Mouse (Mus musculus) frontal cortex, adult 2 months (tissue): ENCODE data around the gene Slf2. TPM values are rescaled to one million over a fixed set of nuclear protein-coding genes. Genes with fewer than 3 reads are reported as not detected.

Source experiments
- DNase-seq, 2 experiments: peaks; one replicate each; pipeline ENCODE4 v3.0.0; 2022; ENCODE audit warnings: low spot score in 1 of 2; ENCODE audit errors: extremely low spot score in 1 of 2
- polyA plus RNA-seq: library from polyadenylated mRNA; depleted of rRNA; stranded (reverse); fragments of >200 nt; gene quantifications from 2 replicates; pipeline ENCODE4 v1.2.3, GENCODE M21; 2012

The Slf2 gene
- polyA plus RNA-seq, 1 experiment, result 46.4 TPM

DNA sequence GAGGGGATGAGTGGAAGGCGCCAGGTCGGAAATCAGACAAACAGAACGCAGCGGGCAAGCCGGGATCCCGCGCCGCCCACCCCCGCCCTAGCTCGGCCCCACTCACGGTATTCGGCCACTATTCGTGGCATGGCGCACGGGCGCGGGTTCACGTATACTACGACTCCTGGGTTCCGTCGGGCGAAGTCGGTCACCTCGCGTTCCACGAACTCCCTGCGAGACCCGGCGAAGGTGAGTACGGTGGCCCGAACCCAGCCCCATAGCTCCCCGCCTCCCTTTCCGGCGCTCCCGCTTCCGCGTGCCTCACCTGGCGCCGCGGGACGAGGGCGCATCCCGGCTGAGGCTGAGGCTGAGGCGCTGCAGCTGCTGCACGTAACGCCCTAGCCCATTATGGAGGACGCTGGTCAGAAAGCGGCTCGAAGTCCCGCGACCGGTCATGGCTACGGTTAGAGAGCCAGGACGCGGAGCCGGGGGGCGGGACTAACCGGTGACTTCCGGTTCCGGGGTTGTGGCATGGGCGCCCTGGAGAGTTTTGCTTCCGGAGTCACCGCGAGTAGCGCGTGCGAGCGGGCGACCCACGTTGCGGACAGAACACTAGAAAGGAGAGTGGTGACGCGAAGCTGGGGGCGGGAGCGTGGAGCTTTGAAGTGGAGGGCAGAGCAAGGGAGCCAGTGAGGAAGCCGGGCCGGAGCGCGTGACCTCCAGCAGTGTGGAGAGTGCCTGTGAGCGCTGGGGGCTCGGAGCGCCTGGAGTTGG is 75.2 kb downstream of the Slf2 start, which contains the start of gene Mrpl43:
TSS of gene Mrpl43 (minus strand) at position 486 of the 756 bp plus-strand sequence.
- DNase-seq, result peak; percentile 93 to 97

GRCm38 (mm10) chr19:45007021-45007420 is 76.1 kb downstream of the Slf2 start:
- no peak for DNase-seq

- no peak for DNase-seq
These were observed 76.7 kb downstream of the Slf2 start for GRCm38 (mm10) chr19:45007425-45008191.

GRCm38 (mm10) chr19:45010646-45011045 is 79.7 kb downstream of the Slf2 start:
- no peak for DNase-seq

DNA sequence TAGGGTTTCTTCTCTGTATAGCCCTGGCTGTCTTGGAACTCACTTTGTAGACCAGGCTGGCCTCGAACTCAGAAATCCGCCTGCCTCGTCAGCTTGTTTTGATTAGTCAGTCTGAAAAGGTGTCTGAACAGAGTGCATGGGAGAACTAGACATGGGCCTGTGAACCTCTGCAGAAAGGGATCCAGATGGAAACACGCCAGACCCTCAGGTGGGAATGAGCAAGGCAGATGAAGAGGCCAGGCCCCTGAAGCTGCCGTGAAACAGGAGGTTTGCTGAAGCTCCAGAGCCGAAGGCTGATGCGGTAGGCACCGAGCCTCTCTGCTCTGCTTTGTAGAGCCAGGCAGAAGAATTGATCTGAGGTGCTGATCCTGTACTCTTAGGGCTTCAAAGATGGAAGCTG is 81.3 kb downstream of the Slf2 start:
- no peak for DNase-seq

DNA sequence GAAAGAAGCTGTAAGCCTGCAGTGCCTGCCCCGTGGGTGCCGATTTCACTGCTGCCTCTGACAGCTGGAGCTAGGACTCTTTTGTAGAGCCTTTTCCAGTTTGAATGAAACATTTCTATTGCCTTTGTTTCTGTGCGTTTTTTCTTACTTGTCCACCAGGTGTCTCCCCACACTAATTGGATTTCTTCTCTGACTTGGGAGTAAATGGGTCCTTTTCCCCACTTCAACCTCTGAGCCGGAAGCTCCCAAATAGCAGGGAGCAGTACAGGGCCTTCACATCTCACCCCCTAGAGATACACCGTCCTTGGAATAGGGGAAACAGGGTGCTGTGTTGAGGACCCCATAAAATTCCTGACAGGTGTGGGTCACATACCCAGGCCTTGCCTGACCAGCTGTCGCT is 81.7 kb downstream of the Slf2 start:
- DNase-seq, result peak in 1 of 2 experiments; percentile 58

- DNase-seq, result peak in 1 of 2 experiments; percentile 51
These were observed 82.8 kb downstream of the Slf2 start for GRCm38 (mm10) chr19:45013581-45014225.

GRCm38 (mm10) chr19:45014335-45014971 is 83.5 kb downstream of the Slf2 start, which contains the start of gene Lzts2:
Gene Lzts2, plus strand, starts transcription at chr19:45014414.
- no peak for DNase-seq

DNA sequence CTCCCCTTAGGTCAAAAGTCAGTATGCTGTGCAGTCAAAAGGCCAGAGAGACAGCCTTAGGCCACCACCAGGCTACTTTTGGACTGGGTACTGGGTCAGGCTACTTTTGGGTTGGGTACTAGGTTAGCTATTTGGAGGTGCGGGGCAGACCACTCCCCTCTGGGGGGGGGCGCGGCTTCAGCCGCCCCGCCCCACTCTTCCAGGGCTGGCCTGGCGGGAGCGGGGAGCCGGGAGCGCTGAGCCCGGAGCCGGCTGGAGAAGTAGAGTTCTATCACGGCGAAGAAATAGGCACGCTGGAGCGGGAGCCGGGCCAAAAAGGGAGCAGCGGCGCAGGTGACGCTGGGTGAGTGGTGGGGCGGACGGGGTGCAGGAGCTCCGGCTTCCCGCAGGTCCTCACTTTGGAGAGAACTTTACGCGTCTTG is 84.0 kb downstream of the Slf2 start:
- no peak for DNase-seq

GRCm38 (mm10) chr19:45015518-45016281 is 84.7 kb downstream of the Slf2 start:
- no peak for DNase-seq

DNA sequence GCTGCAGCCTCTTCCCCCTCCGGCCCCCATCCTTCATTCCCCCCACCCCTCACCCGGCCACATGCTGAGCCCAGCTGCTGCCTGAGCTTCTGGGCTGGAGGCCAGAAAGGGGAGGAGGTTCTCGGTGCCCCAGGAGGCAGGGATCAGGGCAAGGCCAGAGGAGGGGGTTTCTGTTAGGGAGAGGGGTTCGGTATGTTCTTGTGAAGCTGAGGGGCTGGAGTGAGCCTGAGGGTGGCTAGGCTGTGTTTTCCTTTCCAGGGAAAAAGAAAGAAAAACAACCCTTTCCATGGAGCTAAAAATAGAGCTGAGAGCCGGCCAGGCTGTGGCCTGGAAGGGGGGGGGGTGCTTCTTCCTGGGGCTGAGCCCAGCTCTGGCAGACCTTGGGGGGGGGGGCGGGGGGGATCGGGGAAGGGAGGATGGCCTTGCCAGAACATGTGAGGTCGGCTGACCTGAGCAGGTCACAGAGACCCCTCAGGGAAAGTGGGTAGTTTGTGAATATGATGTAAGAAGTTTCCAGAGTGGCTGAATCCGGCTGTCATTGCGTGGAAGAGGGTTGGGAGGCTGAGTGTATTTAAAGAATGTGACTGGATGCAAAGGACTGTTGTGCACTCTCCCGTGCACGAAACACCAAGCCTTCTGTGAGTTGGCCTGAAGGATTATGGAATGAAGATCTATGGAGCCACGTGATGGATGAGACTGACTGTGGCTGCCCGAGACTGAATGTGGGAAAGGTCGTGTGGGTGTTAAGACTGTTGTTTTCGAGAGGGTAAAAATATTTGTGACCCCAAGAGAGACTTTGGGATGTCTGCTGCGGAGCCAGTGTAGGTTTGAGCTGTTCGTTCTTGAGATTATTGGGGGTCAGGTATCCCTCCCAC is 85.6 kb downstream of the Slf2 start:
- peak; percentile 67 to 77 for DNase-seq

DNA sequence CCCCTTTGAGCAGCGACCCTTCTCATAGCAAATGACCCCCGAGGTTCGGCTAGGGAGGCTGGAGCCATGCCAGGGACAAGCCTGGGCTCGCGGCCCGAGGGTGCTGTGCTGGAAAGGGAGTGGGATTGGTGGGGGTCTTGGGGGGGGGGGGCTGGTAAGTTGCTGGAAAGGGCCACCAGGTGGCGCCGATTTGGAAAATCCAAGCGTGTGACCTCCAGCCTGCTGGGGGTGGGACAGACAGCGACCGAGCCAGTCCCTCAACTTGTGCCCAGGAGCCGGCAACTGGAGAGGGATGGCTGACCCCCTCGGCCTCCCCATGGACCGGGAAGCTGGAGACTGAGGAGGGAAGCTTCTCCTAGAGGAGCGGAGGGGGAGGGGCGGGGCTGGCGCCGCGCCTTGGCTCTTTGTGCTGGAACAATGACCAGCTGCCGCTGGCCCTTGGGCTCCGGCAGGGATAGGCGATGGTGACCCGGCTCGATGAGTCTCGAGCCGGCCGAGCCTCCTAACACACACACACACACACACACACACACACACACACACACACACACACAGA is 86.3 kb downstream of the Slf2 start:
- DNase-seq, result peak in 1 of 2 experiments; percentile 70

GRCm38 (mm10) chr19:45017909-45018308 is 87.0 kb downstream of the Slf2 start:
- peak in 1 of 2 experiments; percentile 76 for DNase-seq

DNA sequence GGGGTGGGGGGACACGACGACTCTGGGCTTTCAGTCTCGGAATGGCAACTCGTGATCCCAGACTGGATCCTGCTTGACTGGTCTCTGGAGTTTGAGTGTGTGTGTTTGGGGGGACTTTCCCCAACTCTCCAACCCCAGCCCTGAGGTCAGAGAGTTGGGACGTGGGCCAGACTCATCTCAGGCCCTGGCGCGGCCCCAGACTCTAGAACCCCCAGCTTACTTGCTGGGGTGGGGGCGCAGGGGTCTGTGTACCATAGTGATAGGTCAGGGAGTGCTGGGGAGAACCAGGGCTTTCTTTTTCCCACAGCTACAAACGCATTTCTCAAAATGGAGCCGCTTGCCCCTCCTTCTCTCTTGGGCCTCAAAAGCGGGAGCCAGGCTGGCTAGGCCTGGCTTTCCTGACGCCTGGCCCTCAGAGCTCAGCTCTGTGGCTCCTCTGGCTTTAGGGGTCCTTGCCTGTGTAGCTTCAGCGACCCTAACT is 87.4 kb downstream of the Slf2 start:
- no peak for DNase-seq

DNA sequence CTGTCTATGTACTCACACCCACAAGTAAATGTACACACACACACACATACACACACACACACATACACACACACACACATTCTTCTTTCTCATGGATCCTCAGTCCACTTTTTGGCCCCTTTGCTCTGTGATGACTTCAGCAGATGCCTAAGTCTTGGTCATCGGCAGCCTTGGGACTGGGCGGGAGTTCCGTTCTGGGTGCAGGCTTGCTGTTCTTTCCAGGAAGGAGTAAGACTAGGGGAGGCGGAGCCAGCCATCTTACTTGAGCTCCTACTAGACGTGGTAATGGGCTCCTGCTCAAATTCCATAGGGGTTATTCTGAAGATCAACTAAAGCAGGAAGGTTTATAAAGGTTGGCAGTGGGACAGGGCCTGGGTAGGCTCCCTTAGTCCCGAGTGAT is 89.4 kb downstream of the Slf2 start:
- no peak for DNase-seq

- DNase-seq, result no peak
These were observed 90.4 kb downstream of the Slf2 start for GRCm38 (mm10) chr19:45021362-45021761.

DNA sequence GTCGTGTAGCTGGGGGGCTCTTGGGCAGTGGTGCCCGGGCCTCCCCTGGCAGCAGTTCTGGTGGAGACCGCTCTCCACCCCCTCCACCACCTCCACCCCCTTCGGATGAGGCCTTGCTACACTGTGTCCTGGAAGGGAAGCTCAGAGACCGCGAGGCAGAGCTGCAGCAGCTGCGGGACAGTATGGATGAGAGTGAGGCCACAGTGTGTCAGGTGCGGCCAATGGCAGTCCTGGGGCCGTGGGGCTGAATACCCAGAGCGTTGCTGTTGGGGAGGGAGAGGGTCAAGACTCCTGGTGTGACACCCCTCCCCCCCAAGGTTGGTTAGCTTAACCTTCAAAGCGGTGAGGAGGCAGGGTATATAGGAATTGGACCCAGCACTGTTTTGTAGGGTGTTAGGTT is 93.0 kb downstream of the Slf2 start:
- DNase-seq, result no peak

DNA sequence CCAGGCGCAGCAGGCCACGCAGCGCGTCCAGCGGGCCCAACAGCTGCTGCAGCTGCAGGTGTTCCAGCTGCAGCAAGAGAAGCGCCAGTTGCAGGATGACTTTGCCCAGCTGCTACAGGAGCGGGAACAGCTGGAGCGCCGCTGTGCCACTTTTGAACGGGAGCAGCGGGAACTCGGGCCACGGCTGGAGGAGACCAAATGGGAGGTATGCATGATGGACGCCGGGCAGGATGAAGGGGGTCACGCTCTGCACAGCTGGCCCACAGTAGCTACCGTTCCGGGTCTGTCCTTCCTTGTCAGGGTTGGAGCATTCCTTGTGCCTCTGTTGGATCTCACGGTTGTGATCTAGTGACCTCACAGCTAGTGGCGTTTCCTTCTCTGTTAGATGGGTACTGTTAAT is 93.8 kb downstream of the Slf2 start:
- no peak for DNase-seq
